Mouse (Mus musculus): Measurements from ENCODE around the gene Sv2c.

DNA sequence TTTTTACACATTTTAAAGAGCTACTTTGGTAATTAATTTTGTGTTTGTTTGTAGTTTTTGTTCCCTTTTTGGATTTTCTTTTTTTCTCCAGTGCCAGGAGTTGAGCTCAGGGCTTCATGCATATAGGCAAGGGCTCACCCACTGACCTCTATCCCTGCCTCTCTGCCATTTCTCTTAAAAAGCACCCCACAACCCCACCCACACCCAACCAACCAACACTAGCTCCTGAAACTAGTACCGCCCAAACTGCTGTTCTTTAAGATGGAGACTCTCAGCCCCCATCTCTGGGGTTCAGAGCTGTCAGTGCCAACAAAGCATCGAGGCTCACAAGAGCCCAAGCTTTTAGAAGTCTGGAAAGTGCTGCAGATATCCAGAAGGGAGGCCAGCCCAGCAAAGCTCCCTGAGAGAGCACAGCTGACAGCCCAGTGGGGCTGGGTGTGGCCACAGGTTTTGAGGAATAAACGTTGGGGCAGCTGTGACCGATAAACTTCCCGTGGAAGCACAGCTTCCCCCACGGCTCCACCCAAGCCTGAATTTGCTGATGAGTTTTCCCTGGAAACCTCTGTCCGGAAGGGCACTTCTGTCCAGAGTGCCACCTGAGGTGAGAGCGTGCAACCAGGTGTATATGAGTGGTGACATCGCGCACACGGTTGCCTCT, 181.8 kb downstream of the Sv2c start:
- TF ChIP-seq CTCF (IDR thresholded peaks at IDR 0.05), result no peak
- no peak for TF ChIP-seq EP300 (IDR thresholded peaks at IDR 0.05)

Data from lung, postnatal 0 days (tissue).